Mouse (Mus musculus) lung, embryonic 15.5 days (tissue): ENCODE results near the gene D630036H23Rik. TPM values are rescaled to one million over a fixed set of nuclear protein-coding genes. Genes with fewer than 3 reads are reported as not detected.

ENCODE experiments used
- ATAC-seq: fragments of 200-750 bp; cut with Nextera tagmentation; 2 replicates; pipeline ENCODE4 v1.8.0; 2017; ENCODE audit warnings: moderate number of reproducible peaks, borderline replicate concordance; ENCODE audit not compliant: low FRiP score, low TSS enrichment; ENCODE audit errors: extremely low read depth
- H3K27ac ChIP-seq: fragments of 300-500 bp; sonication (generic); 2 replicates; pipeline ENCODE4 v1.5.1; 2015; ENCODE audit warnings: moderate library complexity, mild to moderate bottlenecking, inconsistent platforms
- H3K27me3 ChIP-seq: fragments of 300-500 bp; sonication (generic); 2 replicates; pipeline ENCODE4 v1.6.1; 2015; ENCODE audit warnings: inconsistent platforms
- H3K36me3 ChIP-seq: fragments of 300-500 bp; sonication (generic); 2 replicates; pipeline ENCODE4 v1.6.1; 2015; ENCODE audit warnings: inconsistent platforms
- H3K4me1 ChIP-seq: fragments of 300-500 bp; sonication (generic); 2 replicates; pipeline ENCODE4 v1.6.1; 2015; ENCODE audit warnings: inconsistent platforms
- H3K4me2 ChIP-seq: fragments of 300-500 bp; sonication (generic); 2 replicates; pipeline ENCODE4 v1.6.1; 2015; ENCODE audit warnings: inconsistent platforms, mild to moderate bottlenecking, moderate library complexity
- H3K4me3 ChIP-seq: fragments of 300-500 bp; sonication (generic); 2 replicates; pipeline ENCODE4 v1.5.1; 2015; ENCODE audit warnings: mild to moderate bottlenecking, inconsistent platforms
- H3K9ac ChIP-seq: fragments of 300-500 bp; sonication (generic); 2 replicates; pipeline ENCODE4 v1.6.1; 2015; ENCODE audit warnings: inconsistent platforms
- H3K9me3 ChIP-seq: fragments of 300-500 bp; sonication (generic); 2 replicates; pipeline ENCODE4 v1.6.1; 2016; ENCODE audit warnings: inconsistent platforms
- WGBS: fragments of 180-500 bp; shearing (Covaris S2); methylation state at CpG from one replicate; pipeline ENCODE4 v1.1.7; 2015; 5-methylcytosine and 5-hydroxymethylcytosine counted together
- polyA plus RNA-seq: library from polyadenylated mRNA; unstranded; fragments of >200 nt; fragmentation: Nextera tagmentation; extraction: Ambion mirVana; gene quantifications from 2 replicates; pipeline ENCODE4 v1.2.1, GENCODE M21; 2015

The D630036H23Rik gene
- polyA plus RNA-seq, 1 experiment from 2014 or later, result 2.3 TPM

- 84% methylated on average over 4 of the region's 4 CpGs for WGBS
- Histone ChIP-seq H3K4me3 (no peak overlapping the region), H3K27ac (no peak overlapping the region), H3K9me3 (no peaks in the 10 kb centered on the region), H3K27me3 (no peaks in the 10 kb centered on the region), H3K4me1 (no peaks in the 10 kb centered on the region), H3K4me2 (no peak overlapping the region), H3K36me3 (no peaks in the 10 kb centered on the region), H3K9ac (no peak overlapping the region)
- no peak for ATAC-seq
These were observed 18.0 kb downstream of the D630036H23Rik start for GRCm38 (mm10) chr12:36364013-36364412.

- Histone ChIP-seq H3K27me3 (no peaks in the 10 kb centered on the region), H3K4me1 (no peaks in the 10 kb centered on the region), H3K27ac (no peak overlapping the region), H3K4me3 (no peak overlapping the region), H3K36me3 (no peaks in the 10 kb centered on the region), H3K9ac (no peak overlapping the region), H3K4me2 (no peak overlapping the region), H3K9me3 (no peaks in the 10 kb centered on the region)
- ATAC-seq, result no peak
- 93% methylated on average over 5 of the region's 5 CpGs for WGBS
These were observed 21.3 kb downstream of the D630036H23Rik start for GRCm38 (mm10) chr12:36360693-36361092.

GRCm38 (mm10) chr12:36360064-36360463, 21.9 kb downstream of the D630036H23Rik start:
- H3K27me3 ChIP-seq, result no peaks in the 10 kb centered on the region
- no peak for ATAC-seq
- H3K4me1 ChIP-seq, result no peaks in the 10 kb centered on the region
- no peak overlapping the region for H3K4me3 ChIP-seq
- no peak overlapping the region for H3K9ac ChIP-seq
- WGBS, result 87% methylated on average over 3 of the region's 3 CpGs
- H3K36me3 ChIP-seq, result no peaks in the 10 kb centered on the region
- no peak overlapping the region for H3K27ac ChIP-seq
- H3K9me3 ChIP-seq, result no peaks in the 10 kb centered on the region
- no peak overlapping the region for H3K4me2 ChIP-seq

GRCm38 (mm10) chr12:36344131-36344530, 37.9 kb downstream of the D630036H23Rik start:
- no peak for ATAC-seq
- Histone ChIP-seq H3K36me3 (no peaks in the 10 kb centered on the region), H3K4me1 (no peaks in the 10 kb centered on the region), H3K27ac (no peak overlapping the region), H3K9ac (no peak overlapping the region), H3K9me3 (no peaks in the 10 kb centered on the region), H3K4me3 (no peak overlapping the region), H3K27me3 (no peaks in the 10 kb centered on the region), H3K4me2 (no peak overlapping the region)
- WGBS, result 52% methylated on average over 4 of the region's 4 CpGs

GRCm38 (mm10) chr12:36333837-36334281, 48.1 kb downstream of the D630036H23Rik start:
- no peaks in the 10 kb centered on the region for H3K27me3 ChIP-seq
- no peaks in the 10 kb centered on the region for H3K4me1 ChIP-seq
- H3K9ac ChIP-seq, result no peak overlapping the region
- peak overlapping the region; percentile 23 for H3K4me2 ChIP-seq
- 32% methylated on average over 9 of the region's 9 CpGs for WGBS
- H3K4me3 ChIP-seq, result no peak overlapping the region
- H3K9me3 ChIP-seq, result no peaks in the 10 kb centered on the region
- H3K27ac ChIP-seq, result no peak overlapping the region
- H3K36me3 ChIP-seq, result no peaks in the 10 kb centered on the region
- ATAC-seq, result peak; percentile 77; the same call in 1 of the 2 replicates

- no peaks in the 10 kb centered on the region for H3K27me3 ChIP-seq
- no peak overlapping the region for H3K27ac ChIP-seq
- WGBS, result 76% methylated on average over 1 of the region's 1 CpGs
- H3K4me1 ChIP-seq, result no peaks in the 10 kb centered on the region
- H3K4me2 ChIP-seq, result no peak overlapping the region
- H3K4me3 ChIP-seq, result no peak overlapping the region
- H3K36me3 ChIP-seq, result no peaks in the 10 kb centered on the region
- H3K9ac ChIP-seq, result no peak overlapping the region
- ATAC-seq, result no peak
- no peaks in the 10 kb centered on the region for H3K9me3 ChIP-seq
These were observed 49.3 kb downstream of the D630036H23Rik start for GRCm38 (mm10) chr12:36332676-36333075.

Other genes with a start within 250 kb of the D630036H23Rik start
- gene Ankmy2, start 225.1 kb downstream of the D630036H23Rik start, polyA plus RNA-seq, result 36.7 and 37.2 TPM in 2 replicates
- 179 and 187 TPM in 2 replicates for gene Bzw2, start 224.1 kb downstream of the D630036H23Rik start, polyA plus RNA-seq
- gene Lrrc72, start 128.8 kb downstream of the D630036H23Rik start, polyA plus RNA-seq, result not detected in 2 replicates
- gene Sostdc1, start 68.0 kb downstream of the D630036H23Rik start, polyA plus RNA-seq, result 2.7 and 3.1 TPM in 2 replicates
- 14.8 and 16.4 TPM in 2 replicates for gene Ispd, start 731 bp downstream of the D630036H23Rik start, polyA plus RNA-seq